Mouse (Mus musculus): ENCODE data around the gene Rspo3.

- no peak for TF ChIP-seq CTCF (IDR thresholded peaks at IDR 0.05; ENCODE audit: borderline replicate concordance, extremely low read depth, insufficient read depth, insufficient read length)
- no peak for TF ChIP-seq POLR2A (IDR thresholded peaks at IDR 0.05; ENCODE audit: borderline replicate concordance, extremely low read depth, insufficient read depth, insufficient read length, poor library complexity, severe bottlenecking)
Observed at GRCm38 (mm10) chr10:29513563-29513962, 22.1 kb downstream of the Rspo3 start.
